In the genomic region with DNA sequence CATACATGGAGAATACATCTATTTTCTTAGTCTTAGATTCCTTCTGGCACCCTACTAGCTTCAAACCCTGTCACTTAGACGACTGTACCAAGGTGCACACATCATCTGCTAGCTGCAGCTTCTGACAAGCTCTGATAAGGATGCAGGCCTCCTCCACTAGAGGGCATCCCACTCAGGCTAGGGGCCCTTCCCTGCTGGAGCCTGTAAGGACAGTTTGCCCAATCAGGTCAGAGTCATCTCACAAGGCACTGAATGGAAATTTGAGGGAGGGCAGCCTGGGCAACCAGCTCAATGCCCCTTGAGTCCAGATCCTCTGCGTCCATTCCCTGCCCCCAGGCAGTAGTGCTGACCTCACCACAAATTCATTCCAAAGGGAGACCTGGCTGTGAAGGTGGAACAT, we compare ENCODE assay signal across 12 mouse cellular contexts. TPM values are rescaled to one million over a fixed set of nuclear protein-coding genes. Genes with fewer than 3 reads are reported as not detected.
A peak's percentile ranks its signal among the peaks of the same experiment; 100 is the strongest.
DNase-seq lines count a peak whose midpoint lies in the region; ATAC-seq and TF ChIP-seq lines count a peak whose summit lies in the region.
"Not testable (repeated sequence)": the region's sequence is repeated elsewhere in the genome, so short reads cannot be mapped to it uniquely, and the experiment has no call there.
"Had no signal": no experiment of that assay in that cellular context is flagged by ENCODE, and none has a peak within 500 bp of the region (broad histone marks: within the 10 kb centered on the region; RNA-seq: fewer than 3 reads in every experiment).

No protein-coding gene starts in this region.

- not testable (repeated sequence) for H3K9ac ChIP-seq in liver, embryonic 11.5 days (ENCODE audit: low read depth, low read length); midbrain, postnatal 0 days (replicated peaks; ENCODE audit: low read length, poor library complexity, severe bottlenecking)

- H3K9me3 ChIP-seq in liver, embryonic 11.5 days (ENCODE audit: control insufficient read depth, low read length); midbrain, postnatal 0 days (ENCODE audit: low read length): not testable (repeated sequence)

- peak; percentile 56 for DNase-seq in CD4-positive, CD25-positive, alpha-beta regulatory T cell, adult 2 months (ENCODE audit: low read depth, low spot score)
- peak; percentile 73 for DNase-seq in adrenal gland, adult 2 months
- peak; percentile 57 to 71 for DNase-seq in cerebellum, postnatal 25 days
- peak; percentile 38 for DNase-seq in gastrocnemius, postnatal 10 days
- peak; percentile 68 for DNase-seq in kidney, adult 18-20 months
- peak; percentile 43 for DNase-seq in liver, embryonic 11.5 days (ENCODE audit: low spot score)
- DNase-seq in midbrain, postnatal 0 days (ENCODE audit: low spot score): peak; percentile 53

- not testable (repeated sequence) for H3K4me2 ChIP-seq in liver, embryonic 11.5 days; midbrain, postnatal 0 days (ENCODE audit: low read depth, low read length, poor library complexity, severe bottlenecking)

- H3K36me3 ChIP-seq in liver, embryonic 11.5 days (ENCODE audit: control insufficient read depth, insufficient read depth, low read length): peaks cover 19% of the 10 kb centered on the region
- H3K36me3 ChIP-seq in midbrain, postnatal 0 days (ENCODE audit: insufficient read depth, low read length): peaks cover 48% of the 10 kb centered on the region
- H3K36me3 ChIP-seq in testis, adult 2 months (ENCODE audit: control insufficient read depth, insufficient read depth, low read length): not testable (repeated sequence)

- not testable (repeated sequence) for H3K27ac ChIP-seq in liver, embryonic 11.5 days (ENCODE audit: low read depth, low read length); midbrain, postnatal 0 days (ENCODE audit: low read depth, low read length); testis, adult 2 months (ENCODE audit: control insufficient read depth, insufficient read depth, low read depth, low read length)

- TF ChIP-seq CTCF in midbrain, postnatal 0 days (IDR thresholded peaks at IDR 0.05): peak; percentile 69
- peak; percentile 33; the same call in 1 of the 2 replicates for TF ChIP-seq CTCF in testis, adult 2 months (IDR thresholded peaks at IDR 0.05; ENCODE audit: control insufficient read depth, insufficient read depth, insufficient replicate concordance, low read depth, low read length)

- H3K27me3 ChIP-seq in liver, embryonic 11.5 days (replicated peaks; ENCODE audit: control insufficient read depth, insufficient read depth, low read length); midbrain, postnatal 0 days (ENCODE audit: insufficient read depth, low read length); testis, adult 2 months (ENCODE audit: control insufficient read depth, insufficient read depth, low read length): not testable (repeated sequence)

- ATAC-seq in liver, embryonic 11.5 days (replicated peaks; ENCODE audit: low FRiP score): 0 out of 2 replicates have a peak, but pooled peaks have one; percentile 61
- not testable (repeated sequence) for ATAC-seq in midbrain, postnatal 0 days (ENCODE audit: low FRiP score)

- H3K4me1 ChIP-seq in liver, embryonic 11.5 days (replicated peaks; ENCODE audit: control insufficient read depth, insufficient read depth, low read length); midbrain, postnatal 0 days (ENCODE audit: insufficient read depth, low read length); testis, adult 2 months (ENCODE audit: control insufficient read depth, insufficient read depth, low read length): not testable (repeated sequence)

- WGBS in liver, embryonic 11.5 days: 29% methylated on average over 2 of the region's 2 CpGs
- 23% methylated on average over 2 of the region's 2 CpGs for WGBS in midbrain, postnatal 0 days

- H3K4me3 ChIP-seq in liver, embryonic 11.5 days (ENCODE audit: low read depth, low read length); midbrain, postnatal 0 days (ENCODE audit: low read depth, low read length); testis, adult 2 months (ENCODE audit: control insufficient read depth, low read depth, low read length): not testable (repeated sequence)

- not testable (repeated sequence) for TF ChIP-seq POLR2A in testis, adult 2 months (IDR thresholded peaks at IDR 0.05; ENCODE audit: control insufficient read depth, low read depth, low read length)

RNA-seq across cellular contexts. Expression of a gene that starts 20.7 kb away (rescaled TPM):
- 100 to 1,000 TPM in 1 of 2 experiments, 10 to 100 TPM in 1; 82.7 to 101 TPM for total RNA-seq in adrenal gland, adult 2 months (2021)
- 56.3 and 76.7 TPM in 2 replicates for polyA plus RNA-seq in adrenal gland, adult 2 months (2012; rRNA removed)
- total RNA-seq in gastrocnemius, postnatal 10 days (2021): 10 to 100 TPM; 50.8 to 51.1 TPM
- 65.9 and 78.1 TPM in 2 replicates for polyA plus RNA-seq in liver, embryonic 11.5 days (2014; fragmentation: Nextera tagmentation; extraction: Ambion mirVana)
- total RNA-seq in midbrain, postnatal 0 days (2014; rRNA removed): 78.4 and 104 TPM in 2 replicates
- 88.2 and 93.6 TPM in 2 replicates for polyA plus RNA-seq in midbrain, postnatal 0 days (2015; fragmentation: Nextera tagmentation; extraction: Ambion mirVana)
- polyA plus RNA-seq in testis, adult 2 months (2012; rRNA removed): 150 and 154 TPM in 2 replicates

RNA-seq across cellular contexts. Expression of a gene that starts 27.7 kb away (rescaled TPM):
- under 1 TPM in 1 of 2 experiments, not detected in 1; 0.48 TPM for total RNA-seq in adrenal gland, adult 2 months (2021)
- 1.1 and 1.2 TPM in 2 replicates for polyA plus RNA-seq in adrenal gland, adult 2 months (2012; rRNA removed)
- not detected for total RNA-seq in gastrocnemius, postnatal 10 days (2021)
- not detected in 2 replicates for polyA plus RNA-seq in liver, embryonic 11.5 days (2014; fragmentation: Nextera tagmentation; extraction: Ambion mirVana)
- total RNA-seq in midbrain, postnatal 0 days (2014; rRNA removed): 10.6 and 11.8 TPM in 2 replicates
- polyA plus RNA-seq in midbrain, postnatal 0 days (2015; fragmentation: Nextera tagmentation; extraction: Ambion mirVana): 4.1 and 5.5 TPM in 2 replicates
- polyA plus RNA-seq in testis, adult 2 months (2012; rRNA removed): 2.7 and 4.8 TPM in 2 replicates
- polyA plus RNA-seq: forebrain, embryonic 12.5 days; macrophage had no signal

RNA-seq across cellular contexts. Expression of a gene that starts 38.4 kb away (rescaled TPM):
- not detected for total RNA-seq in adrenal gland, adult 2 months (2021)
- not detected in 2 replicates for polyA plus RNA-seq in adrenal gland, adult 2 months (2012; rRNA removed)
- total RNA-seq in gastrocnemius, postnatal 10 days (2021): not detected
- not detected in 2 replicates for polyA plus RNA-seq in liver, embryonic 11.5 days (2014; fragmentation: Nextera tagmentation; extraction: Ambion mirVana)
- total RNA-seq in midbrain, postnatal 0 days (2014; rRNA removed): not detected in 2 replicates
- not detected in 2 replicates for polyA plus RNA-seq in midbrain, postnatal 0 days (2015; fragmentation: Nextera tagmentation; extraction: Ambion mirVana)
- polyA plus RNA-seq in testis, adult 2 months (2012; rRNA removed): 231 and 296 TPM in 2 replicates
- total RNA-seq: layer of hippocampus, postnatal 14 days had no signal
- polyA plus RNA-seq: forebrain, embryonic 12.5 days; heart, embryonic 15.5 days; macrophage had no signal

RNA-seq across cellular contexts. Expression of a gene that starts 56.1 kb away (rescaled TPM):
- total RNA-seq in adrenal gland, adult 2 months (2021): not detected
- not detected in 2 replicates for polyA plus RNA-seq in adrenal gland, adult 2 months (2012; rRNA removed)
- total RNA-seq in gastrocnemius, postnatal 10 days (2021): not detected
- not detected in 2 replicates for polyA plus RNA-seq in liver, embryonic 11.5 days (2014; fragmentation: Nextera tagmentation; extraction: Ambion mirVana)
- 0.16 TPM in 1 of 2 replicates, not detected in the other for total RNA-seq in midbrain, postnatal 0 days (2014; rRNA removed)
- not detected in 2 replicates for polyA plus RNA-seq in midbrain, postnatal 0 days (2015; fragmentation: Nextera tagmentation; extraction: Ambion mirVana)
- 21.5 and 29.5 TPM in 2 replicates for polyA plus RNA-seq in testis, adult 2 months (2012; rRNA removed)
- total RNA-seq: layer of hippocampus, postnatal 14 days had no signal
- polyA plus RNA-seq: forebrain, embryonic 12.5 days; heart, embryonic 15.5 days; macrophage had no signal

Comparison
In these comparisons a context has a peak if more than half of its experiments do, and no peak if none do; other contexts are left out.
1. RNA of a gene that starts 38.4 kb away (polyA plus RNA-seq): 231 to 296 TPM in testis, adult 2 months; not detected in midbrain, postnatal 0 days, not detected in adrenal gland, adult 2 months and not detected in liver, embryonic 11.5 days; every median in the first group is over 100 times any median in the second.
2. Peak in every context shown above with its lines, with median percentiles within 50 percentile points of each other: DNase-seq.